In the genomic region with DNA sequence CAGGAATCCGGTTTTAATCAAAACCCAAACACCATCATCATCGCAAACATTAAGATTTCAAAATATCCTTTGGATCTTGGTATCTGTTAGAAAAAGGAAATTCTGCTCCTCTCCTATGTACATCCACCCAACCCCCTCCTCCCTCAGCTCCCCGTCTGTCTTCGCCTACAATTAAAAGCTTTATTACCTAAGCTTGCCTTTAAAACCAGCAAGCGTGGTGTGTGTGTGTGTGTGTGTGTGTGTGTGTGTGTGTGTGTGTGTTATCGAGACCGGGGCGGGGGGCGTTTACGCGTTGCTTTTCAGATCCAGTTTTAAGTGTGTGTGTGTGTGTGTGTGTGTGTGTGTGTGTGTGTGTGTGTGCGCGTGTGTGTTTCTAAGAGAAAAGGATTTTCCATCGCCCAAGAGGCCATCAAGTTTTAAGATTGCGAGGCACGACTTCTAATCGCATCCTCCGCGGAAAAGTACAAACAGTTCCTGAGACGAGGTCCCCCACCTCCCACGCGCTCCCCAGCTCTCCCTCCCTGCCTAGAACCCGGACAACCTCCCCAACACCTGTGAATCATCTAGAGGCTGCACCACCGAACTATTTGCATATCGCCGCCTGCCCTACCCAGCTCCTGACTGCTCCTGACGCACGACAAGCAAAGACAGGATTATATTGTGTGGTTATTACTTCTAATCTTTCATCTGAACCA, we compare ENCODE assay signal across 8 mouse cellular contexts. TPM values are rescaled to one million over a fixed set of nuclear protein-coding genes. Genes with fewer than 3 reads are reported as not detected.
DNase-seq lines count a peak whose midpoint lies in the region; ATAC-seq and TF ChIP-seq lines count a peak whose summit lies in the region.

No protein-coding gene starts in this region.

- no peaks in the 10 kb centered on the region for H3K9me3 ChIP-seq in liver, embryonic 11.5 days (ENCODE audit: control insufficient read depth, low read length)

- peak; percentile 31 for DNase-seq in liver, embryonic 11.5 days (ENCODE audit: low spot score)
- no peak for DNase-seq in liver
- peak; percentile 88 for DNase-seq in cerebellum, adult 9-11 months
- peak; percentile 48 to 61 for DNase-seq in frontal cortex, postnatal 25 days (ENCODE audit: low spot score in 2 of 2)
- peak; percentile 77 to 94 for DNase-seq in left cerebral cortex, postnatal 25 days (ENCODE audit: low spot score in 2 of 2)
- DNase-seq in retina, postnatal 7 days (ENCODE audit: low read depth, low spot score), result peak; percentile 19
- no peak for DNase-seq in gastrocnemius, adult 2 months

- H3K36me3 ChIP-seq in liver, embryonic 11.5 days (ENCODE audit: control insufficient read depth, insufficient read depth, low read length), result no peaks in the 10 kb centered on the region

- 8% methylated on average over 24 of the region's 28 CpGs for WGBS in liver, embryonic 11.5 days

- H3K4me2 ChIP-seq in liver, embryonic 11.5 days, result peak overlapping the region; percentile 59

- intact Hi-C loops in left cerebral cortex, postnatal 25 days (cut with DNase I), result loop anchor here (2.0 to 5.0 kb wide), 4 partner anchors 91 to 225 kb away; no protein-coding TSS in a partner anchor
- intact Hi-C loops in gastrocnemius, adult 2 months (cut with DNase I), result loop anchor here (10.0 kb wide), 1 partner anchor 227 kb away; no protein-coding TSS in a partner anchor

- ATAC-seq in liver, embryonic 11.5 days (replicated peaks; ENCODE audit: low FRiP score), result no peak
- ATAC-seq in megakaryocyte progenitor cell, adult 5-6 weeks (replicated peaks; ENCODE audit: poor library complexity), result no peak

- H3K27ac ChIP-seq in liver, embryonic 11.5 days (ENCODE audit: low read depth, low read length), result no peak overlapping the region
- no peak overlapping the region for H3K27ac ChIP-seq in gastrocnemius, adult 2 months

- 0 out of 2 replicates have a peak overlapping the region, but pooled peaks have one; percentile 3 for H3K4me3 ChIP-seq in liver, embryonic 11.5 days (ENCODE audit: low read depth, low read length)
- no peak overlapping the region for H3K4me3 ChIP-seq in gastrocnemius, adult 2 months

- no peak for TF ChIP-seq CTCF in gastrocnemius, adult 2 months (IDR thresholded peaks at IDR 0.05)

- H3K4me1 ChIP-seq in liver, embryonic 11.5 days (replicated peaks; ENCODE audit: control insufficient read depth, insufficient read depth, low read length), result peaks cover 3% of the 10 kb centered on the region; the same call in 1 of the 2 replicates

- H3K27me3 ChIP-seq in liver, embryonic 11.5 days (replicated peaks; ENCODE audit: control insufficient read depth, insufficient read depth, low read length), result peaks cover 15% of the 10 kb centered on the region

- no peak overlapping the region for H3K9ac ChIP-seq in liver, embryonic 11.5 days (ENCODE audit: low read depth, low read length)

RNA-seq across cellular contexts. Expression of a gene that starts 1.4 kb away (rescaled TPM):
- polyA plus RNA-seq in liver, embryonic 11.5 days (2014; fragmentation: Nextera tagmentation; extraction: Ambion mirVana), result 8.7 and 9.5 TPM in 2 replicates
- total RNA-seq in left cerebral cortex, postnatal 25 days (2021), result 1,000 to 10,000 TPM; 2,524 to 2,644 TPM
- not detected for total RNA-seq in gastrocnemius, adult 2 months (2021)
- total RNA-seq in megakaryocyte progenitor cell, adult 5-6 weeks (2015), result not detected in 2 replicates
- not detected in 2 replicates for total RNA-seq in megakaryocyte progenitor cell, adult 5-6 weeks (2017)

Comparison
In these comparisons a context has a peak if more than half of its experiments do, and no peak if none do; other contexts are left out.
1. DNase-seq: peak in liver, embryonic 11.5 days (single experiment), cerebellum, adult 9-11 months (single experiment), frontal cortex, postnatal 25 days (2 of 2), left cerebral cortex, postnatal 25 days (2 of 2) and retina, postnatal 7 days (single experiment); none in liver (single experiment) and gastrocnemius, adult 2 months (single experiment).
2. RNA of a gene that starts 1.4 kb away (total RNA-seq): 2,524 to 2,644 TPM in left cerebral cortex, postnatal 25 days; not detected in gastrocnemius, adult 2 months and not detected in megakaryocyte progenitor cell, adult 5-6 weeks; every median in the first group is over 1,000 times any median in the second.